Mouse (Mus musculus) stomach, postnatal 0 days (tissue): Measurements from ENCODE around the gene Olfr57.
"Not testable (repeated sequence)": the region's sequence is repeated elsewhere in the genome, so short reads cannot be mapped to it uniquely, and the experiment has no call there.

ENCODE experiments used
- CTCF ChIP-seq: IDR thresholded peaks from 2 replicates; pipeline ENCODE4 v1.5.1; 2016; ENCODE audit warnings: antibody characterized with exemption, low read depth, mild to moderate bottlenecking, moderate library complexity
- EP300 ChIP-seq: optimal IDR thresholded peaks from 2 replicates; pipeline ENCODE3; 2016; ENCODE audit warnings: antibody characterized with exemption

- not testable (repeated sequence) for TF ChIP-seq CTCF, EP300
These were observed 28.8 kb downstream of the Olfr57 start for GRCm38 (mm10) chr10:79057370-79057769.
